Mouse (Mus musculus) liver, embryonic 14.5 days (tissue): ENCODE measurements around the gene Fgfr2. TPM values are rescaled to one million over a fixed set of nuclear protein-coding genes. Genes with fewer than 3 reads are reported as not detected.

ENCODE experiments used
- ATAC-seq: fragments of 200-750 bp; cut with Nextera tagmentation; 2 replicates; pipeline ENCODE4 v1.8.0; 2017; ENCODE audit warnings: moderate number of reproducible peaks, mild to moderate bottlenecking, moderate library complexity; ENCODE audit not compliant: insufficient read depth
- DNase-seq, 3 experiments: peaks; one replicate each; pipeline ENCODE4 v3.0.0-alpha.2; 2012 to 2013; ENCODE audit warnings: low read depth in 3 of 3, low spot score in 3 of 3
- H3K27ac ChIP-seq: fragments of 300-500 bp; sonication (generic); 2 replicates; pipeline ENCODE4 v1.5.1; 2014; ENCODE audit warnings: moderate library complexity, mild to moderate bottlenecking, control low read depth, inconsistent platforms
- H3K27me3 ChIP-seq: fragments of 300-500 bp; sonication (generic); 2 replicates; pipeline ENCODE4 v1.6.1; 2014; ENCODE audit warnings: mild to moderate bottlenecking, low read length, moderate library complexity; ENCODE audit not compliant: control insufficient read depth, insufficient read depth
- H3K36me3 ChIP-seq: fragments of 300-500 bp; sonication (generic); replicated peaks from 2 replicates; pipeline ENCODE4 v1.6.1; 2014; ENCODE audit warnings: low read depth; ENCODE audit not compliant: control insufficient read depth, insufficient read depth
- H3K4me1 ChIP-seq, 2 experiments: fragments of 200-500 bp in 1 of 2; fragments of 300-500 bp in 1 of 2; sonication (generic) in 1 of 2; replicated peaks; 2 replicates each; pipeline ENCODE4 v1.6.1; 2012 to 2014; ENCODE audit warnings: antibody characterized with exemption in 1 of 2, inconsistent platforms in 1 of 2, low read length in 1 of 2; ENCODE audit not compliant: control insufficient read depth in 2 of 2, insufficient read depth in 2 of 2
- H3K4me2 ChIP-seq: fragments of 300-500 bp; sonication (generic); 2 replicates; pipeline ENCODE4 v1.6.1; 2014; ENCODE audit warnings: low read depth, mild to moderate bottlenecking, control low read depth, moderate library complexity
- H3K4me3 ChIP-seq, 2 experiments: fragments of 200-500 bp in 1 of 2; fragments of 300-500 bp in 1 of 2; sonication (generic) in 1 of 2; 2 replicates each; pipeline ENCODE4 v1.5.1; 2012 to 2014; ENCODE audit warnings: low read depth in 2 of 2, low read length in 2 of 2, mild to moderate bottlenecking in 2 of 2, control low read depth in 1 of 2, inconsistent platforms in 1 of 2, moderate library complexity in 1 of 2; ENCODE audit not compliant: insufficient read depth in 1 of 2
- H3K9ac ChIP-seq: fragments of 300-500 bp; sonication (generic); replicated peaks from 2 replicates; pipeline ENCODE4 v1.6.1; 2014; ENCODE audit warnings: mild to moderate bottlenecking, control low read depth, moderate library complexity
- H3K9me3 ChIP-seq: fragments of 300-500 bp; sonication (generic); 2 replicates; pipeline ENCODE4 v1.6.1; 2016; ENCODE audit warnings: low read length, mixed read lengths; ENCODE audit not compliant: control insufficient read depth
- CTCF ChIP-seq: IDR thresholded peaks from 2 replicates; pipeline ENCODE4 v1.5.1; 2016; ENCODE audit warnings: antibody characterized with exemption, low read depth, control low read depth
- EP300 ChIP-seq: IDR thresholded peaks from 2 replicates; pipeline ENCODE4 v1.6.1; 2016; ENCODE audit warnings: antibody characterized with exemption, low read depth
- WGBS: fragments of 180-500 bp; shearing (Covaris S2); extraction: QIAGEN DNeasy Blood & Tissue Kit; methylation state at CpG from one replicate; pipeline ENCODE4 v1.1.7; 2014; ENCODE audit not compliant: insufficient replicate concordance; 5-methylcytosine and 5-hydroxymethylcytosine counted together
- polyA plus RNA-seq, 2 experiments: library from polyadenylated mRNA; depleted of rRNA in 1 of 2; stranded (reverse) in 1 of 2; unstranded in 1 of 2; fragments of >200 nt; fragmentation: Nextera tagmentation in 1 of 2; extraction: Ambion mirVana in 1 of 2; gene quantifications; 2 replicates each; pipeline versions ENCODE4 v1.2.1 to v1.2.3; 2012 to 2014

Fgfr2 gene
- polyA plus RNA-seq, 2 experiments: 7.9 to 8.8 TPM

DNA sequence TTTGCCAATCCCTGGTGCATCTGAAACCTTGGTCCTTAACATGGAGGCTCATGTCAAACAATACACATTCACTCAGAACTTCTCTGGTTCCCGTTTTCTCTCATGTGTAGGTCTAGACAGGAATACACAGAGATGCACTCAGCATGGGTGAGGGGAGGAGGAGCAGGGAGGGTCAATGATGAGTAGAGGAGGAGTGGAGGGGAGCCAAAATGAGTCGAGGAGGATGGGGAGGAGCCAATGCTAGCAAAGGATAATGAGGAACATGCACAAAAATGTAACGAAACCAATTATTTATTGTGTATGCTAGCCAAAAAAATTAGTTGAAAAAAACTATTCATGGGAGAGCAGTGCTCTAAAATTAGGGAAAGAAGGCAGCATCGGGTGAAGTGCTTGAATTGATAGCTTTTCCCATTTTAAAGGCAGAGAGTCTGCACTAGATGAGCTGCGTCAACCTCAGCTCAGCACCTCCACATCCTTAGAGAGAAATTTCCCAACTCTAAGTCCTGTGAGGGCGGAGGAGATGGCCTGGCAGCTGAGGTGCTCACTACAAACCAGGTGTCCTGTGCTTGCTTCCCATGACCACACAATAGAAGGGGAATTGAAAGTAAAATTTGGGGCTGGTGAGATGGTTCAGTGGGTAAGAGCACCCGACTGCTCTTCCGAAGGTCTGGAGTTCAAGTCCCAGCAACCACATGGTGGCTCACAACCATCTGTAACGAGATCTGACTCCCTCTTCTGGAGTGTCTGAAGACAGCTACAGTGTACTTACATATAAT, 636.6 kb downstream of the Fgfr2 start:
- H3K9me3 ChIP-seq: no peaks in the 10 kb centered on the region
- no peak for ATAC-seq
- peaks cover 1 to 2% of the 10 kb centered on the region in 2 experiments for H3K4me1 ChIP-seq
- DNase-seq: no peak
- no peaks in the 10 kb centered on the region; the same call in 1 of the 2 replicates for H3K27me3 ChIP-seq
- no peaks in the 10 kb centered on the region for H3K36me3 ChIP-seq
- 66% methylated on average over 9 of the region's 9 CpGs for WGBS
- TF ChIP-seq CTCF: no peak
- no peak for TF ChIP-seq EP300
- no peak overlapping the region for H3K4me3 ChIP-seq
- no peak overlapping the region for H3K4me2 ChIP-seq
- no peak overlapping the region for H3K9ac ChIP-seq
- H3K27ac ChIP-seq: no peak overlapping the region

DNA sequence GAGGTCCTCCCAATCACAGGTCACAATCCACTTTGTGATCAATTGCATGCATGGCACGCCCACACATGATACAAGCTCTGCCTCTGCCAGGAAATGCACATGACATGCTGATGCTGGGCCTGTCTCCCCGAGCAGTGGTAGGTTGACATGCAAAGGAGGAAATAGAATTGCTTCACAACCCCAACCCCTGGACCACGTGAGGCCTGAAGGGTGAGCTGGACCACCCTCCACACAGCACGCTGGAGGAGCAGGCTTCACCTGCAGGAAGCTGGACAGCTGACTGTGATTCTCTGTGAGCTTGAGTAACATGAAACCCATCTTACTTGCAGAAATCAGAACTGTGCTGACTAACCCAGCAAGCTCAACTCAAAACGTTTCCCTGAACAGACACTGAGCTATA, 638.7 kb downstream of the Fgfr2 start:
- no peaks in the 10 kb centered on the region for H3K9me3 ChIP-seq
- H3K4me2 ChIP-seq: no peak overlapping the region
- H3K9ac ChIP-seq: no peak overlapping the region
- no peak for DNase-seq
- H3K4me3 ChIP-seq: no peak overlapping the region
- no peaks in the 10 kb centered on the region for H3K36me3 ChIP-seq
- TF ChIP-seq EP300 (no peak), CTCF (no peak)
- no peaks in the 10 kb centered on the region; the same call in 1 of the 2 replicates for H3K27me3 ChIP-seq
- H3K27ac ChIP-seq: no peak overlapping the region
- ATAC-seq: no peak
- no peaks in the 10 kb centered on the region; a peak in 1 of 4 replicates for H3K4me1 ChIP-seq
- WGBS: 24% methylated on average over 5 of the region's 5 CpGs

DNA sequence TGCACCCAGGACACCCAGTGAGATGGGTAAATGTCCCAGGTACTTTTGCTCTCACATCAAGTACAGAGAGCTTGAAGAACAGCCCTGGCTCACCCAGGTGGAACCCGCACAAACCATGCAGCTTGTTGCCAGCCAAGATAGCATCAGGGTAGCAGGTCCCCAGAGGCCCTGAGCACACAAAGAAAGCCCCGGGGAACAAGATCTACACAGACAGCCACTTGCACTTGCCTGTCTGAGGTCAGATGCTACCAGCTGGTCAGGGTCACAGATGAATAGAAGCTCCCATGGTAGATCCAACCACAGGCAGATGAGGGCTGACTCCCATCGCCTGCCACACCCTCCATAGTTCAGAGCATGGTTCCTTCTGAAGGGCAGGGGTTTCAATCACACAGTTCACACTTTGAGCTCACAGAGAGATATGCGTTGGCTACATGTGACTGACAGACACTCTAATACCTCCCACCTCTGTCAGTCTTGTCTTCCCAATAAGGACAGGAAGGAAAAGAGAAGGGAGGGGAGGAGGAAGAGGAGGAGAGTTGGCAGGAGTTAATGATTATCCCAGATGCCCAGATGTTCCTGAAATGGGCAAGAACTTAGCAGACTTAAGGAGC, 642.3 kb downstream of the Fgfr2 start:
- 40% methylated on average over 4 of the region's 4 CpGs for WGBS
- H3K4me3 ChIP-seq: no peak overlapping the region
- no peaks in the 10 kb centered on the region; the same call in 1 of the 2 replicates for H3K27me3 ChIP-seq
- H3K36me3 ChIP-seq: no peaks in the 10 kb centered on the region
- no peak overlapping the region for H3K27ac ChIP-seq
- DNase-seq: no peak
- TF ChIP-seq EP300: no peak
- TF ChIP-seq CTCF: no peak
- no peaks in the 10 kb centered on the region for H3K9me3 ChIP-seq
- H3K4me2 ChIP-seq: no peak overlapping the region
- no peak overlapping the region for H3K9ac ChIP-seq
- H3K4me1 ChIP-seq: no peaks in the 10 kb centered on the region; a peak in 1 of 4 replicates
- no peak for ATAC-seq

DNA sequence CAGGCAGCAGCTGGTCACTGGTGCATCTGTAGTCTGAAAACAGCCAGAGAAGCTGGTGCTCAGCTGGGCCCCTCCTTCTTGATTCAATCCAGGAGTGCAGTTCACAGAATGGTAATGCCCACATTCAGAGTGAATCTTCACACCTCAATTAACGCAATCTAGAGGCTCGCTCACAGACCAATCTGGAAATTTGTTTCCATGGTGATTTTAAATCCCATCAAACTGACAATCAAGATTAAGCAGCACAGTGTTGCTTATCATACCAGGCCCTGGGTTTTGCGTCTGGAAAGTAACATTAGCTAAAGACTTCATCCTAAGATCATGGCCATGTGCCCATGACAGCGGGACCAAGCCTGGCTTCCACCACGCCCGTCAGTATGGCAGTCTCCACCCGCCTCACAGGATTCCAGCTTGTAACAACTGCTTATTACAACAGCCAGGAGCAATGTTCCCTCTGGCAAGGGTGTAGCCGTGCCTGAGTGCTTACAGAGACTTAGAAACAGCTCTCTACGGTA, 644.8 kb downstream of the Fgfr2 start:
- no peak overlapping the region for H3K4me3 ChIP-seq
- H3K27me3 ChIP-seq: no peaks in the 10 kb centered on the region
- H3K27ac ChIP-seq: no peak overlapping the region
- DNase-seq (no peak), ATAC-seq (no peak)
- no peaks in the 10 kb centered on the region for H3K9me3 ChIP-seq
- no peak overlapping the region for H3K4me2 ChIP-seq
- TF ChIP-seq CTCF (no peak), EP300 (no peak)
- no peaks in the 10 kb centered on the region; a peak in 1 of 4 replicates for H3K4me1 ChIP-seq
- 72% methylated on average over 9 of the region's 9 CpGs for WGBS
- H3K9ac ChIP-seq: no peak overlapping the region
- no peaks in the 10 kb centered on the region for H3K36me3 ChIP-seq

DNA sequence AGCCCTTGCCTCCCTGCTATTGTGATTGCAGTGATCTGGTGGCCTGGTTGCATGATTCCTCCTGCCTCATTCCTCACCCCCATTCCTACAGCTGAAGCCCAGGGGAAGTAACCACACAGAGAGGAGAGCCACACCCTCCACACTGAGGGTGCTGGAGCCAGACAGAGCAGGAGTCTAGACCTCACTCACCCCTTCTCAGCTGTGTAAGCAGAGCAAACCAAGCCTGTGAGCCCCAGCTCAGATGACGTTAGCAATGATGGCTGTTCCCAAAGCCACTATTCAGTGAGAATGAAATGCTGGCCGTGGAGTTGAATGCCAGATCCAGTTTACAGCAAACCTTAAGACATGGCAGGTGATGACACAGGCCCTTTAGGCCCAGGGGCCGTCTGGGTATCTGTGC, 645.4 kb downstream of the Fgfr2 start:
- Histone ChIP-seq H3K9ac (no peak overlapping the region), H3K4me1 (no peaks in the 10 kb centered on the region; a peak in 1 of 4 replicates), H3K36me3 (no peaks in the 10 kb centered on the region), H3K27me3 (no peaks in the 10 kb centered on the region), H3K9me3 (no peaks in the 10 kb centered on the region), H3K4me3 (no peak overlapping the region), H3K4me2 (no peak overlapping the region), H3K27ac (no peak overlapping the region)
- TF ChIP-seq CTCF: no peak
- no peak for TF ChIP-seq EP300
- WGBS: 49% methylated on average over 3 of the region's 3 CpGs
- DNase-seq (no peak), ATAC-seq (no peak)
